Mouse (Mus musculus) 3134 (cell line): ENCODE data around the gene Mindy3.

Source experiments
- DNase-seq: peaks from one replicate; pipeline ENCODE4 v3.0.0-alpha.2; 2011; ENCODE audit warnings: low spot score; ENCODE audit not compliant: insufficient read length; ENCODE audit errors: extremely low read depth

Gene Mindy3

GRCm38 (mm10) chr2:12307311-12307710 is 112.0 kb downstream of the Mindy3 start:
- no peak for DNase-seq

GRCm38 (mm10) chr2:12305064-12305650 is 114.1 kb downstream of the Mindy3 start:
- DNase-seq, result no peak

- peak; percentile 40 for DNase-seq
Measured at GRCm38 (mm10) chr2:12301431-12302170, 117.7 kb downstream of the Mindy3 start, which contains the start of gene Itga8. TSS of gene Itga8 (minus strand) at chr2:12301922.

GRCm38 (mm10) chr2:12300449-12301228 is 118.6 kb downstream of the Mindy3 start:
- no peak for DNase-seq

GRCm38 (mm10) chr2:12297287-12297686 is 122.0 kb downstream of the Mindy3 start:
- no peak for DNase-seq
